Mouse (Mus musculus): Measurements from ENCODE around the gene Rreb1. TPM values are rescaled to one million over a fixed set of nuclear protein-coding genes. Genes with fewer than 3 reads are reported as not detected.

Gene Rreb1
- polyA plus RNA-seq, 1 experiment = 6.0 TPM

DNA sequence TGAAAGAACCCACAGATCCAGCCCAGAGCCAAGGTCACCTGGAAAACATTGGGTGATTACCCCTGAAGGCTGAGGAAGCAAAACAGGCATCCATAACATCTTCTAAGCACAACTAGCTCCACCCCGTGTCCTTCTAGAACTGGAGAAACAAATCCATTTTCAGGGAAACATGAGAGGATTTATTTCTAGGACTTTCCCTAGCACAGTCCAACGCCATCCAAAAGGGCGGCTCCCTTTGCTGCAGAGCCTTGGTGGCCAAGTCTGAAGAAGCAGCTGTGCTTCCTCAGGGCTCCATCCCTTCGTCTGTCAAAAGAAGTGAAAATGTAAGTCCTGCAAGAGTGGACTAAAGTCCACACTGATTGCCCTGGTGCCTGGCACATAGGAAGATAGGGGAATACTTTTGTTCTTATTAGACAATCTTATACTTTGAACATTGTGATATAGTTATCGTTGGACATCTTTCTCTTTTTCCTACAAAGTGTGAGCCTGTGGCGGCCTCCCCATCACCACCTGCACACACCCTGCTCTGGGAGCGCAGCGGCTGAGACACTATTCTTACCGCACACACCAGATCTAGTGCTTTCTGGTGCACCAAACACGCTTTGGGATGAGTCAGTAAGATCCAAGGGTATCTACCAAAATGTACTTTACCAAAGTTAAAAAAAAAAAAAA, 18.7 kb upstream of the Rreb1 start:
- TF ChIP-seq CTCF (IDR thresholded peaks at IDR 0.05; ENCODE audit: control insufficient read depth, insufficient read depth, insufficient read length) (no peak), CEBPB (IDR thresholded peaks at IDR 0.05; ENCODE audit: low read depth) (no peak), MYOG (IDR thresholded peaks at IDR 0.05; ENCODE audit: control insufficient read depth, extremely low read depth, insufficient read length) (no peak), MYOD1 (IDR thresholded peaks at IDR 0.05; ENCODE audit: control insufficient read depth, insufficient read length, low read depth) (no peak), FOSL1 (IDR thresholded peaks at IDR 0.05; ENCODE audit: insufficient read depth, low read length, poor library complexity, severe bottlenecking) (no peak), USF1 (IDR thresholded peaks at IDR 0.05; ENCODE audit: low read depth) (no peak), MAX (IDR thresholded peaks at IDR 0.05) (no peak)
- Histone ChIP-seq H3K36me3 (ENCODE audit: control insufficient read depth, insufficient read depth) (no peaks in the 10 kb centered on the region), H3ac (ENCODE audit: control insufficient read depth, insufficient read length, low read depth) (no peak overlapping the region), H3K4me3 (ENCODE audit: insufficient read depth, poor library complexity, severe bottlenecking) (no peak overlapping the region), H3K27me3 (ENCODE audit: control insufficient read depth, insufficient read depth, insufficient read length) (no peaks in the 10 kb centered on the region), H3K79me2 (ENCODE audit: control insufficient read depth, insufficient read depth) (no peaks in the 10 kb centered on the region), H3K79me3 (ENCODE audit: low read depth) (no peaks in the 10 kb centered on the region)

DNA sequence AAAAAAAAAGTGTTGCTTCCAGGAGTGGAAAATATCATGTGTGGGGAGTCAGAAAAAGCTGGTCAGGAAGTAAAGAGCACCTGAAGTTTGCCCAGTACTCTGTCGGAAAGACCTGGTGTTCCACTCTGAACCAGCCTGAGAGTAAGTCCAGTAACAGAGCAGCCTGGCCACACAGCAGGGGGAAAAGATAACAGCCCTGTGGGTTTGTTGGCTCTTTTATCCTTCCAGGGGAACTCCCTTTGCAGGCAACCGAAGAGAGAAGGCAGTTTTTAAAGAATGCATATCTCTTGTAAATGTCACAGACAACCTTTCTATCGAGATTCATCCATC, 18.2 kb upstream of the Rreb1 start:
- Histone ChIP-seq H3K27me3 (ENCODE audit: control insufficient read depth, insufficient read depth, insufficient read length) (no peaks in the 10 kb centered on the region), H3K36me3 (ENCODE audit: control insufficient read depth, insufficient read depth) (no peaks in the 10 kb centered on the region), H3K79me3 (ENCODE audit: low read depth) (no peaks in the 10 kb centered on the region), H3K79me2 (ENCODE audit: control insufficient read depth, insufficient read depth) (no peaks in the 10 kb centered on the region), H3K4me3 (ENCODE audit: insufficient read depth, poor library complexity, severe bottlenecking) (no peak overlapping the region), H3ac (ENCODE audit: control insufficient read depth, insufficient read length, low read depth) (no peak overlapping the region)
- TF ChIP-seq CEBPB (IDR thresholded peaks at IDR 0.05; ENCODE audit: low read depth) = no peak
- no peak for TF ChIP-seq FOSL1 (IDR thresholded peaks at IDR 0.05; ENCODE audit: insufficient read depth, low read length, poor library complexity, severe bottlenecking)
- no peak for TF ChIP-seq MAX (IDR thresholded peaks at IDR 0.05)
- no peak for TF ChIP-seq MYOD1 (IDR thresholded peaks at IDR 0.05; ENCODE audit: control insufficient read depth, insufficient read length, low read depth)
- no peak for TF ChIP-seq MYOG (IDR thresholded peaks at IDR 0.05; ENCODE audit: control insufficient read depth, extremely low read depth, insufficient read length)
- TF ChIP-seq USF1 (IDR thresholded peaks at IDR 0.05; ENCODE audit: low read depth) = no peak
- no peak for TF ChIP-seq CTCF (IDR thresholded peaks at IDR 0.05; ENCODE audit: control insufficient read depth, insufficient read depth, insufficient read length)

DNA sequence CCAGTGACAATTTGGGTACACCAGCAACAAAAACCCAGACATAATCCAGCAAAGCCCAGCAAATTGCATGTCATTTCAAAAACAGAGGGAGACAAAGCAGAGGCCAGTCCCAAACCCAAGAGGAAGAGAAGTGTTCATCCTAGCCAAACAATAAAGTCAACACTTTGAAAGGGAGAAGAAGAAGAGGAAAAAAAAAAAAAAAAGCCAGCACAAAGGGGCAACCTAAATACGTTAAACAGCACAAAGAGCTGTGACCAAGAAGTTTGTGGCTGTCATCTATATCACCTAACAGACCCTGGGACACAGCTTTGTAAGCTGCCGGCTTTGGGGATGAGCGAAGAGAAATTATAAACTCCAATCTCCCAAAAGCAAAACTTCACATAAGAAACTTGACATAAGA, 17.8 kb upstream of the Rreb1 start:
- Histone ChIP-seq H3K36me3 (ENCODE audit: control insufficient read depth, insufficient read depth) (no peaks in the 10 kb centered on the region), H3ac (ENCODE audit: control insufficient read depth, insufficient read length, low read depth) (no peak overlapping the region), H3K79me3 (ENCODE audit: low read depth) (no peaks in the 10 kb centered on the region), H3K27me3 (ENCODE audit: control insufficient read depth, insufficient read depth, insufficient read length) (no peaks in the 10 kb centered on the region), H3K79me2 (ENCODE audit: control insufficient read depth, insufficient read depth) (no peaks in the 10 kb centered on the region), H3K4me3 (ENCODE audit: insufficient read depth, poor library complexity, severe bottlenecking) (no peak overlapping the region)
- TF ChIP-seq USF1 (IDR thresholded peaks at IDR 0.05; ENCODE audit: low read depth) (no peak), MYOD1 (IDR thresholded peaks at IDR 0.05; ENCODE audit: control insufficient read depth, insufficient read length, low read depth) (no peak)

DNA sequence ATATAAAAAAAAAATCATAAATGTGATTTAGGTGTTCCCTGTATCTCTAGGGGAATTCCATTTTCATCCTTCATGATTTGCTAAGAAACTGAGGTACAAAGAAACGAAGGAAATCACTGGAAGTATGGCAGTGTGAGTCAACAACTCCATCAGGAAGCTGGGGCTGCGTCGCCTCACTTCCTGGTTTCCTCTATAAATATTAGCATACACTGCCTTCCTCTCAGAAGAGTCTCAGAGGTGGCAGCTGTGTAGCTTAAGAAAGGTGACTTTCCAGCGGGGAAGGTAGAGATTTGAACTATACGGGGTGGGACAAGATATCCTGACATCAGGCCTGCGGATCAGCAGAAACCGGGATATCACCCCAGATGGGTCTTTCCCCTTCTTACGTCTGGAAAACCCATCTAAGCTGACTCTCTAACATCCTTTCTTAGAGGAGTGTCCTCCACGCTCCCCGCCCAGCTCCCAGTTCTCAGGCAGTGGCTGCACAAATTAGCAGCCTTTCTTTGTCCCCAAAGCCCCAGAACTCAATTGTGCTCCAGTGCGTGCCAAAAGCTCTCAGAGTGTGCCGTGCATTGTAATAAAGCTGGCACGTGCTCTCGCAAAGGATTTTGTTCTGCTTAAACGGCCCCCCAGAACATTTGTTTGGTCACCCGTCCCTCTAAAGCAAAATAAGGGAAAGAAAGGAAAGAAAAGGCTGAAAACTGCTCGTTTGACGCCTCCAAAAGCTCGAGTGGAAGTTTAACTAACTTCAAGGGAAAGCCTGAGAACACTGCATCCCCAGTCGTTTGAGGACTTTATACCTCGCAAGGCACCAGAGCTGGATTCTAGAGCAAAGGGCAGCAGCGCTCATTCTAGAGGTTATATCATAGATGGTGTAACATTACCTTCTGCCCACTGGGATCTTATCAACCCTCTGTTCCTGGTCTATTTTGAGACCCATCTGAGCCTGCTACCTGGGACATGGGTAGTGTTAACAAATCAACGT, 17.0 kb upstream of the Rreb1 start:
- Histone ChIP-seq H3K79me2 (ENCODE audit: control insufficient read depth, insufficient read depth) (no peaks in the 10 kb centered on the region), H3K27me3 (ENCODE audit: control insufficient read depth, insufficient read depth, insufficient read length) (no peaks in the 10 kb centered on the region), H3ac (ENCODE audit: control insufficient read depth, insufficient read length, low read depth) (no peak overlapping the region), H3K79me3 (ENCODE audit: low read depth) (no peaks in the 10 kb centered on the region), H3K4me3 (ENCODE audit: insufficient read depth, poor library complexity, severe bottlenecking) (no peak overlapping the region), H3K36me3 (ENCODE audit: control insufficient read depth, insufficient read depth) (no peaks in the 10 kb centered on the region)
- TF ChIP-seq MYOD1 (IDR thresholded peaks at IDR 0.05; ENCODE audit: control insufficient read depth, insufficient read length, low read depth) (no peak), USF1 (IDR thresholded peaks at IDR 0.05; ENCODE audit: low read depth) (no peak), CEBPB (IDR thresholded peaks at IDR 0.05; ENCODE audit: low read depth) (no peak), FOSL1 (IDR thresholded peaks at IDR 0.05; ENCODE audit: insufficient read depth, low read length, poor library complexity, severe bottlenecking) (no peak), MAX (IDR thresholded peaks at IDR 0.05) (no peak), MYOG (IDR thresholded peaks at IDR 0.05; ENCODE audit: control insufficient read depth, extremely low read depth, insufficient read length) (no peak), CTCF (IDR thresholded peaks at IDR 0.05; ENCODE audit: control insufficient read depth, insufficient read depth, insufficient read length) (no peak)

DNA sequence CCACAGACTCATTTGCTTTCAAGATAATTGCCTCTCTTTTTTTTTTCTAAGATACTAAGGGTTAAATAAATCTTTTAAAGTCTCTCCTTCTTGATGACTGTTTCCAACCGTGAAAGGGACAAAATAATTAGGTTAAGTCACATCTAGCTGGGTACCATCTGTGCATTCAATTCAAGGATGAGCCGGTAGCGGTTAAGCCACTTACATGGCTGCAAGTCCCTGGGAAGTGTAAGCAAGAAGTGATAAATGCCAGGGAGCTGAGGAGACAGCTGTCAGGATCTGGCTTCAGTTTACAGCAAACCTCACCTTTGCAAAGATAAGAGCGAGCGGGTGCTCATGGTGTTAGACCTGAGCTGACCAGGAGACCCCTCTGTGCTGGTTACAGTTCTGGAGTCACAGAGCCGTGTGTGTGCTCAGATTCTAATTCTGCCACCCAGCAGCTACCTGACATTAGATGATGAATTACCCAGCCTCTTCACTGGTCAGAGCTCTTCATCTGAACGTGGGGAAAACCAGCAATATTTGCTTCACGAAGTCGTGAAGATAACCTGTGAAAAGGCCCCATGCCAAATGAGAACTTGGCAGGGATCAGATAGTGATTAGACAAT, 14.3 kb upstream of the Rreb1 start:
- H3K36me3 ChIP-seq (ENCODE audit: control insufficient read depth, insufficient read depth) = no peaks in the 10 kb centered on the region
- H3ac ChIP-seq (ENCODE audit: control insufficient read depth, insufficient read length, low read depth) = no peak overlapping the region
- H3K79me2 ChIP-seq (ENCODE audit: control insufficient read depth, insufficient read depth) = no peaks in the 10 kb centered on the region
- no peak overlapping the region for H3K4me3 ChIP-seq (ENCODE audit: insufficient read depth, poor library complexity, severe bottlenecking)
- H3K79me3 ChIP-seq (ENCODE audit: low read depth) = no peaks in the 10 kb centered on the region
- no peaks in the 10 kb centered on the region for H3K27me3 ChIP-seq (ENCODE audit: control insufficient read depth, insufficient read depth, insufficient read length)
- no peak for TF ChIP-seq MYOG (IDR thresholded peaks at IDR 0.05; ENCODE audit: control insufficient read depth, extremely low read depth, insufficient read length)

All from C2C12 (cell line).